Mouse (Mus musculus) Muller cell, postnatal 12 days (primary cell): Measurements from ENCODE around the gene Azi2.

Experiments
- DNase-seq: peaks from one replicate; pipeline ENCODE4 v3.0.0-alpha.2; 2015; ENCODE audit errors: inconsistent ontology term

Azi2 gene

DNA sequence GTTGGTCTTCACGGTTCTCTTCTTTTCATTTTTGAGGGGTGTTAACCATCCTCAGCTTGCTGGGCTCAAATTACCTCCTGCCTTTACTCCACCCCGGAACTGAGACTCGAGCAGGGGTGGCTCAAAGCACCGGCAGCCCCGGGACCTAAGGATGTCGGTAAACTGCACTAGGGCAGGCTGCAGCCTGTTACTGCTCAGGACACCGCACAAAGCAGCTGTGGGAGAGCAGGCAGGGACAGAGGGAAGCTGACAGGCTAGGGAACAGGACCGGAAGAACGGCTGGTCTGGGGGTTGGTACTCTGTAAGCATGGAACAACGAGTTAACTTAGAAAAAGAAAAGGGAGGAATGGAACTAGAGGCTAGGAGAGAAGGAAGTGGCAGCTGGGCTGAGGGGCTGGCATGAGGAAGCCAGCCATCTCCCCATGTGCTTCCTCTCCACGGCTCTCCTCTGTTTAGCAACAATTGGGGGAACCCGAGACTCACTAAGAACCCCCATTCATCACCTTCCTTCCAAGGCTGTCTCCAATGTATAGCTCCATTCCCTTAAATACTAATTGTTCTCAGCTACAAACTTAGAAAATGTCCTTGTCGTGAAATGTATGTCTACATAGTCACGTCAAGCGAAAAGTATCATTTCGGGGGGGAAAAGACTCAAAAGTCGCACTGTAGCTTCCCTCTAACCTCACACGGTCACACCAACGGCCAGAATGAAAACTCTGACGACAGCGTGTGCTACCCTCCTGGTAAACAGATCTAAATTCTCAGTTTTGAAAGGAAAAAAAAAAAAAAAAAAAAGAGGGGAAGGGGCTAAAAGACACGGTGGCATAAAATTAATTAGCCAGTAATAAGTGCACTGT lies 42.5 kb downstream of the Azi2 start:
- no peak for DNase-seq

DNA sequence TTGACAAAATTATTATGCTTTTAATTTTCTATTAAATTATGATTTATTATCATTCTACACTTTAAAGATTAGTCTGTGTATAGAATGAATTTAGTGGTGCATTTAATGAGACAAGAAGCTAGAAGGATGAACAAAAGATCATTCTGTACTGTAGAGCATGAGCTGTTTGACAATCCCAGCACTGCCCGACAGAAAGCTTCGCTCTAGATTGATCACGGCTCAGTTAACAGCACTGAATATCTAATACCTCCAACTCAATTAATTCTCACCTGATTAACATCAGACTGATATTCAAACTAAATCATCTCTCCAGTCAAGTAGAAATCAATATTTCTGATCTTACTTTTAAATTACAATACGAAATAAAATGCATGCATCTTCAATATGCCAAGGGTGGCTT lies 43.5 kb downstream of the Azi2 start:
- no peak for DNase-seq

DNA sequence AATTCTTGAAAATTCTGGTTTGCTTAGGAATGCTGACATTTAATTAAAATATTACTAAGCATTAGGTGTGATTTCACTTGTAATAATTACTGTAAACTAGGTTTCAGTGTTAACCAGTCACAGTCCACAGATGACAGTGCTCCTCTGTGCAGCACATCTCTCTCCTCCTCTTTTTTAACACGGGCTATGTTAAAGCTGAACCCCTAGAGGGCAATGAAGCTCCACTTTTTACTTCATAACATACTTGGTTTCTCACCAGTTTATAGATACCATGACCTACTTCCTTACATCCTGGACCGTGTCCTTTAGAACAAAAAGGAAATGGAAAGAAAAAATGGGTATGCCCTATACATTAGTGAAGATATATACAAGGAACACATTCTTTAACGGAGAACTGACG lies 59.1 kb downstream of the Azi2 start:
- DNase-seq: peak; percentile 14

DNA sequence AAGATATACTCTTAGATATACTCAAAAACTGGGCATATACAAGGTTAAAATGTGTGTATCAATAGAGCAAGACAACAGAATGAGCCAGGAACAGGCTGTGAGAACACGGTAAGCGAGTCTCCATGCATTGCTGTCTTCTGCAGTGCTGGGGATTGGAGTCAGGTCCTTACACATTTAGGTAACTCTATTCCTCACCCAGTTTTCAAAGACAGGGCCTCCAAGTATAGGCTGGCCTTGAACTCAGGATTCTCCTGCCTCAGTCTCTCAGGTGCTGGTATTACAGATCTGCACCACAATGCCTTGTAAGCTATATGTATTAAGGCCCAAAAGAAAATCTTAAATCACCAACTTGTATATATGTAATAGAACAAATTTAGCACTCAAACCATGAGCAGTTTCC lies 60.2 kb downstream of the Azi2 start:
- DNase-seq: no peak

DNA sequence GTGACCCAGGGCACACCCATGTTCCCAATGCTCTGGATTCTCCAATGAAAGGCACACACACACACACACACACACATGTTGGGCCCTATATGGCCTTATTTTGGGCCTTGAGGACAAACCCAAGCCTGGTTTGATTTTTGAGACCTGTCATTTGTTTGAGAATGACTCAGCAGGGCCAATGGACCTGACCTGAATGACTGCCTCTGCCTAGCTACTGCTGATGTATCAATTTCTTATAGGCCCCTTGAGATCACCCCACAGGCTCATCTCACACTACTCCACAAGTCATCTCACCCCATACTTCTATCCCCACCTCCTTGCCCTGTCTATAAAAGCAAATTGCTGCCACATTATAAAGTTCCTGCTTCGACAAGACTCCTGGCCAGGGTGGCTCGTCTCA lies 61.5 kb downstream of the Azi2 start:
- DNase-seq: no peak

DNA sequence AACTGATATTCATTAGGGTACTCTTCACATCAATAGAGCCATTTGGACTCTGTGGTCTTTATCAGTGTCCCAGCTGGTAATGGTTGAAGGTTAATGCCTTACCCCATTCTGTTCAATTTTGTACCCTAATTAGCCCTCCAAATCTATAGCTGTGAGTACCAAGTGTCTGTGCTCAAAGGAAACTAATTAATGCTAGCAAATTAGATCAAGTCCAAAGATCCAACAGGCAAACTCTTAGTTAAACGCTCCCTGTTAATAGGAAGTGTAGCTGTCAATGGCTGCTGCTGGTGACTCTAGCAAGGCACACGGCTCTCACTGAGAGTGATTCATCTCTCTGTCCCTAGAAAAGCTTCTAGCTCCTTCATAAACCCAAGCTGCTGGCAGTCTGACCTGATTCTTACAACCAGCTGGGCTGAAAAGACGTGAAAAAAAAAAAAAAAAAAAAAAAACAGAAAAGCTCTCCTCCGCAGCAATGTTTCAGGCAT lies 68.3 kb downstream of the Azi2 start:
- peak; percentile 43 for DNase-seq

DNA sequence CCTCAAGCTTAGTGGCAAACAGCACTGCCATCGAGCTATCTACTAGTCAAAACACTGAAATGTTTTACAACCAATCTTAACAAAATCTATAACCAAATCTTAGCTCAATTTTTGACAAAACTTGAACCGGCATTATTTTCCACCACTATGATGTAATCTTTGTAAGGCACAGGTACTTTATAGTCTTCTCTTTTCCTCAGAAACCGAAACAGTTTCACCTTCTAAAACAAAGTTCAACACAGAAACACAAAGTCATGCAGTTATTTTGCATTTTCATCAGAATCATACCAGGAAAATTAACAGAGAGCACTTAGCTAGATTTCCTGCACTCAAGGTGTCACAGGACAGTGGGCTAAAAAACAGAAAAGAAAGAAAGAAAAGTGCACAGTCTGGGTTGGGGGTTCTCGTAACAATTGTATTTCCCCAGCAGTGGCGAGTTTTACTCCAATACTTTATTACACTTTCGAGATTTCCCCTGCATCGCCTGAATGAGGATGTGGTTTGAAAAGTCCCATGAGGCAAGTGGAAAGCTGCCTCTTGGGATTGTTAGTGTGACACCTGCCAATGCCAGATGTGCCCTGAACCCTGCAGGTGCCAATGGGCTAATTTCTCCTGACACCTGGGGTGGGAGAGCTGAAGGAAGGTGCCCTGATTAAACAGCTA lies 69.5 kb downstream of the Azi2 start:
- DNase-seq: no peak

DNA sequence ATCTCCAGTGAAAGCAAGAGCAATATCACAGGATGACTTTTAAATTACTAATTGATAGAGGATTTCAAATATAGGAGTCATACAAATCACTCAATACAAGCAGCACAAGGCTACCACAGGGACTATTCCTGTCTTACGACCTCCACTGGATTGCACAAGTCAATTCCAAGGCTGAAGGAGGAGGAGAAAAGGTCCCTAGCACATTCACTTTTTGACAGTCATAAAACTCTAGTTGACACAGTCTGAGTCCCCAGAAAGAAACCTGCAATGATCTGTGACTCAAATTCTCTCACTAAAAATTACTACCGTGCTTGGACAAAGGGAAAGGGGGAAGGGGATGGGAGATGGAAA lies 70.0 kb downstream of the Azi2 start:
- no peak for DNase-seq
